Mouse (Mus musculus) C2C12 (cell line): ENCODE measurements around the gene Mecom. TPM values are rescaled to one million over a fixed set of nuclear protein-coding genes. Genes with fewer than 3 reads are reported as not detected.

Experiments
- H3K27me3 ChIP-seq: one replicate; pipeline ENCODE4 v1.6.1; 2011; ENCODE audit not compliant: control insufficient read depth, insufficient read depth, insufficient read length
- H3K36me3 ChIP-seq: one replicate; pipeline ENCODE4 v1.6.1; 2011; ENCODE audit not compliant: control insufficient read depth, insufficient read depth
- H3K4me3 ChIP-seq: one replicate; pipeline ENCODE4 v1.5.1; 2011; ENCODE audit warnings: mild to moderate bottlenecking, control low read depth; ENCODE audit not compliant: poor library complexity, insufficient read depth, severe bottlenecking
- H3K79me2 ChIP-seq: one replicate; pipeline ENCODE4 v1.6.1; 2011; ENCODE audit not compliant: control insufficient read depth, insufficient read depth
- H3K79me3 ChIP-seq: one replicate; pipeline ENCODE4 v1.6.1; 2011; ENCODE audit warnings: low read depth, control low read depth
- H3ac ChIP-seq: one replicate; pipeline ENCODE3; 2011; ENCODE audit warnings: low read depth; ENCODE audit not compliant: control insufficient read depth, insufficient read length
- CEBPB ChIP-seq: IDR thresholded peaks from one replicate; pipeline ENCODE4 v1.6.1; 2011; ENCODE audit warnings: low read depth, mild to moderate bottlenecking, control low read depth, moderate library complexity
- CTCF ChIP-seq: IDR thresholded peaks from one replicate; pipeline ENCODE4 v1.5.1; 2011; ENCODE audit not compliant: control insufficient read depth, insufficient read depth, insufficient read length
- FOSL1 ChIP-seq: IDR thresholded peaks from one replicate; pipeline ENCODE4 v1.8.0; 2011; ENCODE audit warnings: mild to moderate bottlenecking, low read length; ENCODE audit not compliant: poor library complexity, insufficient read depth, severe bottlenecking
- MAX ChIP-seq: IDR thresholded peaks from one replicate; pipeline ENCODE4 v1.6.1; 2011; ENCODE audit warnings: mild to moderate bottlenecking, control low read depth
- MYOD1 ChIP-seq: IDR thresholded peaks from one replicate; pipeline ENCODE4 v1.6.1; 2011; ENCODE audit warnings: low read depth; ENCODE audit not compliant: control insufficient read depth, insufficient read length
- MYOG ChIP-seq: IDR thresholded peaks from one replicate; pipeline ENCODE4 v1.6.1; 2011; ENCODE audit not compliant: control insufficient read depth, insufficient read length; ENCODE audit errors: extremely low read depth
- USF1 ChIP-seq: IDR thresholded peaks from one replicate; pipeline ENCODE4 v1.6.1; 2011; ENCODE audit warnings: low read depth, mild to moderate bottlenecking, control low read depth, moderate library complexity
- polyA plus RNA-seq: library from polyadenylated mRNA; unstranded; fragments of >200 nt; fragmentation: generic; extraction: Trizol; gene quantifications from one replicate; pipeline ENCODE4 v1.2.1, GENCODE M21; 2012; ENCODE audit warnings: missing spikeins

Gene Mecom
- polyA plus RNA-seq, 1 experiment: 1.3 TPM

DNA sequence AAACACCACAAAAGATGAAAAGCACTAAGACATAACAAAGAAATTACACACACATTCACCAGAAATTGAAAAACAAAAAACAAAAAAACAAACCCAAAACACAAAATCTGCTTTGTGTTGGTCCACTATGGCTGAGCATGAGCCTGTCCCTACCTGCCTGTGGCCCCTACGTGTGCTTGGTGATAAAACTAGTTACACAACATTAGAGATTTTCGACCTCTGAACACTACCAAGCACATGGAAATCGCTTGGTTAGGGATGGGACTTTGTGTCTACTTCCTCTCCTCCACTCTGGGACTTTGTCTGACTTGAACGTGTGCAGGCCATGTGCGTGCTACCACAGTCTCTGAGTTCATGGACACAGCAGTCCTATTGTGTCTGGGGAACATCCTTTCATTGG is 292.0 kb downstream of the Mecom start:
- Histone ChIP-seq H3K4me3 (no peak overlapping the region), H3K27me3 (no peaks in the 10 kb centered on the region), H3K79me3 (no peaks in the 10 kb centered on the region), H3ac (no peak overlapping the region), H3K79me2 (no peaks in the 10 kb centered on the region), H3K36me3 (no peaks in the 10 kb centered on the region)
- no peak for TF ChIP-seq CTCF
- TF ChIP-seq MYOD1: no peak
- no peak for TF ChIP-seq MAX
- no peak for TF ChIP-seq USF1

DNA sequence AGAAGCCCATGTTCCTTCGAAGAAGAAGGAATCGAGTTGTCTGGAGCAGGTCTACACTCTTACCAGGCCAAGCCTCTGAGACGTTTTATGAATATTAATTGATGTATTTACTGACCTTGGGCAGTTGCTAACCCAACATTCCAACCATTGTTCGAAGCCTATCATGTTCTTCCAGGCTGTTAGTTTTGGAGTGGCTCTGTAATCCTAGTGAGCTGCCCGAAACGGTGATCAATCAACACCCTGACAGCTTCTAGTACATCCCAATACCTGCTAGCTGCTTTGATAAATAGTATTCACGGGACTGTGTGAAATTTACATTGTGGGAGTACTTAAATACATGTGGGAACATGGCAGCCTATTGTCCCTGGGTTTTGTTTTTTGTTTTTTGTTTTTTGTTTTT is 293.4 kb downstream of the Mecom start:
- H3K36me3 ChIP-seq: no peaks in the 10 kb centered on the region
- H3K79me2 ChIP-seq: no peaks in the 10 kb centered on the region
- H3ac ChIP-seq: no peak overlapping the region
- H3K27me3 ChIP-seq: no peaks in the 10 kb centered on the region
- TF ChIP-seq USF1 (no peak), CEBPB (no peak), FOSL1 (no peak), MYOG (no peak), MYOD1 (no peak), MAX (no peak), CTCF (no peak)
- no peaks in the 10 kb centered on the region for H3K79me3 ChIP-seq
- no peak overlapping the region for H3K4me3 ChIP-seq

DNA sequence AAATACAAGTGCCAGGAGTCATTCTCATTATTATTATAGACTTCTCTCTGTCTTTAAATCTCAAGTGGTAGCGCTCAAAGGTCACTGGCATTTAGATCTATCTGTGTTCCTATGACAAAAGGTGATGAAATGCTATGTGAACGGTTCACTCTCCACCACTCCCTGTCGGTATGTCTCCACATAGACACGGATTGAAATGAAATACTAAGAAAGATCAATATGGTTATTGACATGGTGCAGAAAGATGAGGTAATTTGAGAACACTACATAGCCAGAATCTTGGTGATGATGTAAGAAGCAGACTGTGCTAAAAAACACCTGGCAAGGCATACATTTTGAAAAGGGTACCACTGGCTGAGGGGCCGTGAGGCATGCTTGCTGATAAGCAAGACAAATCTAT is 294.1 kb downstream of the Mecom start:
- H3ac ChIP-seq: no peak overlapping the region
- no peak overlapping the region for H3K4me3 ChIP-seq
- H3K79me2 ChIP-seq: no peaks in the 10 kb centered on the region
- TF ChIP-seq USF1 (no peak), MAX (no peak), CEBPB (no peak), FOSL1 (no peak), MYOG (no peak), CTCF (no peak), MYOD1 (no peak)
- no peaks in the 10 kb centered on the region for H3K79me3 ChIP-seq
- no peaks in the 10 kb centered on the region for H3K36me3 ChIP-seq
- H3K27me3 ChIP-seq: no peaks in the 10 kb centered on the region

DNA sequence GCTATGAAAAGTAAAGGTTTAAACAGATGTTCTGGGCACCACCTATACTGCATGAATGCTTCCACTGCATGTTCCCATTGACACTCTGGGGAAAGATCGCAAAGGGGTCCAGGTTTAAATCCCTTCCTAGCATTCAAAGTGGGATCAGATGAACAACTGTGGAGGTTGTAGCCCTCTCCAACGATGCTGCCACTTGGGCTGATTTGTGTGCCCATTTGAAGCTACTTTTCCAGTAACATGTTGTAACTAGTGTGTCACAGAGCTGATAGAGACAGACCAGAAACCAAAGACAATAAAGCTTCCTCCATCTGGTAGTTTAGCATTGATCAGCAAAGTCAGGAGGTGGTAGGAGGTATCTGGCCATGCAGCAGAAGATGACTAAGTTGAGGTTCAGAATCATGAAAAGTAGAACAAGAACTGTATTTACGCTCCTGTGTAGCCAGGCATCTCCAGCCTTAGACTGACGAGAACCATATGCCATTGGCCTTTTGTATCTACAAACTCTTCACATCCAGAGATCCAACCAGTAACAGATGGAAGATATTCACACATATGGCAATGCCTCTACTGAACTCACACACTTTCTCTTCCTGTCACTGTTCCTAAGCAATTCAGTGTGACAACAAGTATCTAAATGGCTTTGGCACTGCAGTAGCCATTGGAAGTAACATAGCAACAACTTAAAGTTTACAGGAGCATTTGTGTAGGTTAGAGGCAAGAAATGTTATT is 299.0 kb downstream of the Mecom start:
- TF ChIP-seq MYOG: no peak
- TF ChIP-seq FOSL1: no peak
- no peak for TF ChIP-seq CTCF
- TF ChIP-seq MAX: no peak
- TF ChIP-seq CEBPB: no peak
- no peak for TF ChIP-seq MYOD1
- TF ChIP-seq USF1: no peak
- Histone ChIP-seq H3K79me3 (no peaks in the 10 kb centered on the region), H3ac (no peak overlapping the region), H3K36me3 (no peaks in the 10 kb centered on the region), H3K79me2 (no peaks in the 10 kb centered on the region), H3K4me3 (no peak overlapping the region), H3K27me3 (no peaks in the 10 kb centered on the region)

DNA sequence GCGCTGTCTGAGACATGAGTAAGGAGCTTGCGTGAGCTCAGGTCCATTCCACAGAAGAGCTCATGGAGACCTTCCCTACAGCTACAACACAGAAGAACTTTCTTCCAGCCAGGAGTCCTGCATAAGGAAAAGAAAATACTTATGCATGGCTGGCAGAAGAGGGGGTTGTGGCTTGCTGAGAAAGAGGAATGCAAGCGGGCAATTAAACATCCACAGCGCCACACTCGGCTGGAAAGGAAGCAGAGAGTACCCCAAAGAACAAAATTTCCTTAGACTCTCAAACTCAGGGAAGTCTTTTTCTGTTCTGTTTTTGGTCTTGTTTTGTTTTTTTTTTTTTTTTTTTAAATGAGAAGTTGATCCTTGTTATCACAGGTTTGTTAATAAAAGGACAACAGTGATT is 300.6 kb downstream of the Mecom start:
- Histone ChIP-seq H3K4me3 (no peak overlapping the region), H3K79me3 (no peaks in the 10 kb centered on the region), H3ac (no peak overlapping the region), H3K27me3 (no peaks in the 10 kb centered on the region), H3K79me2 (no peaks in the 10 kb centered on the region), H3K36me3 (no peaks in the 10 kb centered on the region)
- TF ChIP-seq MYOD1 (no peak), USF1 (no peak), MYOG (no peak), FOSL1 (no peak), CTCF (no peak), CEBPB (no peak), MAX (no peak)

DNA sequence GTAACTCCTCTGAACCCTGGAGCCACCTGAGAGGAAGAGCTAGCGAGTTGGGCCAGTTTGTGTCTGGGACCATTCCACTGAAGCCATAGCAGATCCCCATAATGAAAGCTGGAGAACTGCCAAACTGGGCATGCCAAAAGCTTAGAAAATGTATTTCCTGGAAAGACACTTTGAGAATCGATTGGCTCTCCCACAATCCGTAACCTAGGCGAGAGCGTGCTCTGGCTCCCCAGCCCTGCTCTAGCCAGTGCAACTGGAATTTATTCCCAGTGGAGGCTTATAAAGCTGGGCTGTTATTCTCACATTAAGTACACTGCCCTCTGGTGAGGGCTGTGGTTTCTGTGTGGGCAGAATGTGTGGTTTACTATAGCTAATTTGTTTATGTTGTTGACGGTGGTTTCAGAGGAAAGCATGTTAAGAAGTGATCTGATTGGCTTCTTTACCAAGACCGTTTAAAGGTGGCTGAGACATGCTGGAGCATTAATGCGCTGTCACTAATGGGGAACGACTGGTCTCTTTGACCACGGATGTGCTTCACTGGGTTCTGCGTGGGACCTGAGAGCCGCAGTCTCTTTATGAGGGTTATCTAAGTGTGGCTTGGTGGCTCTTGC is 301.3 kb downstream of the Mecom start:
- Histone ChIP-seq H3K4me3 (no peak overlapping the region), H3K36me3 (no peaks in the 10 kb centered on the region), H3K79me3 (no peaks in the 10 kb centered on the region), H3ac (no peak overlapping the region), H3K79me2 (no peaks in the 10 kb centered on the region), H3K27me3 (no peaks in the 10 kb centered on the region)
- no peak for TF ChIP-seq CEBPB
- TF ChIP-seq CTCF: no peak
- TF ChIP-seq MYOD1: no peak
- no peak for TF ChIP-seq USF1
- no peak for TF ChIP-seq MAX
- no peak for TF ChIP-seq FOSL1
- TF ChIP-seq MYOG: no peak
